Mouse (Mus musculus) G1E (cell line): ENCODE results near the gene Amn1. TPM values are rescaled to one million over a fixed set of nuclear protein-coding genes. Genes with fewer than 3 reads are reported as not detected.
"Not testable (repeated sequence)": the region's sequence is repeated elsewhere in the genome, so short reads cannot be mapped to it uniquely, and the experiment has no call there.

ENCODE experiments used
- ATAC-seq: 2 replicates; pipeline ENCODE4 v1.8.0; 2016; ENCODE audit warnings: mild to moderate bottlenecking; ENCODE audit not compliant: insufficient number of reproducible peaks, poor library complexity, low FRiP score, severe bottlenecking; ENCODE audit errors: extremely low read depth
- DNase-seq: peaks from one replicate; pipeline ENCODE4 v3.0.0; 2012; ENCODE audit warnings: low spot score
- H3K27me3 ChIP-seq: 2 replicates; pipeline ENCODE4 v1.6.1; 2012; ENCODE audit warnings: mild to moderate bottlenecking, low read length, inconsistent platforms; ENCODE audit not compliant: insufficient read depth
- H3K36me3 ChIP-seq: replicated peaks from 2 replicates; pipeline ENCODE3; 2012; ENCODE audit warnings: mild to moderate bottlenecking, inconsistent platforms
- H3K4me1 ChIP-seq: 2 replicates; pipeline ENCODE4 v1.6.1; 2012; ENCODE audit warnings: low read depth, low read length, inconsistent platforms, mixed read lengths; ENCODE audit not compliant: insufficient read depth
- H3K4me3 ChIP-seq: 2 replicates; pipeline ENCODE4 v1.5.1; 2012; ENCODE audit warnings: low read depth, mild to moderate bottlenecking, inconsistent platforms, low read length, moderate library complexity, mixed read lengths
- H3K9me3 ChIP-seq: replicated peaks from 2 replicates; pipeline ENCODE4 v1.6.1; 2012; ENCODE audit warnings: inconsistent platforms
- CTCF ChIP-seq: IDR thresholded peaks from 2 replicates; pipeline ENCODE4 v1.5.1; 2012; ENCODE audit warnings: low read depth, low read length, inconsistent platforms, mixed read lengths
- GATA1 ChIP-seq: IDR thresholded peaks from 2 replicates; pipeline ENCODE4 v1.6.1; 2012; ENCODE audit warnings: borderline replicate concordance, low read length, inconsistent platforms, mixed read lengths
- GATA2 ChIP-seq: IDR thresholded peaks from 2 replicates; pipeline ENCODE4 v1.6.1; 2012; ENCODE audit warnings: low read depth, low read length, inconsistent platforms, borderline replicate concordance
- POLR2AphosphoS5 ChIP-seq: IDR thresholded peaks from 2 replicates; pipeline ENCODE4 v1.6.1; 2012; ENCODE audit warnings: low read depth, low read length, inconsistent platforms; ENCODE audit not compliant: insufficient replicate concordance
- TAL1 ChIP-seq: conservative IDR thresholded peaks from 2 replicates; pipeline ENCODE4 v1.6.1; 2012; ENCODE audit warnings: low read depth, low read length, inconsistent platforms, mixed read lengths
- polyA plus RNA-seq: library from polyadenylated mRNA; stranded (reverse); fragments of >175 nt; gene quantifications from 2 replicates; pipeline ENCODE4 v1.2.3, GENCODE M21; 2012
- total RNA-seq, 2 experiments: library from RNA; stranded (forward) in 1 of 2; stranded (reverse) in 1 of 2; fragments of 200-1000 nt in 1 of 2; fragments of >200 nt in 1 of 2; fragmentation: Nextera tagmentation in 1 of 2; gene quantifications; 2 replicates each; pipeline ENCODE4 v1.2.3; 2014 to 2017

Gene Amn1
- total and polyA plus RNA-seq, 3 experiments: 3.7 to 21.3 (median 19.2) TPM

GRCm38 (mm10) chr6:149134391-149135150, 53.9 kb downstream of the Amn1 start:
- Histone ChIP-seq H3K27me3 (no peaks in the 10 kb centered on the region), H3K9me3 (peaks cover 4% of the 10 kb centered on the region), H3K4me3 (no peak overlapping the region), H3K36me3 (no peaks in the 10 kb centered on the region), H3K4me1 (peaks cover 66% of the 10 kb centered on the region)
- TF ChIP-seq POLR2AphosphoS5 (no peak), CTCF (no peak), TAL1 (no peak), GATA2 (no peak), GATA1 (no peak)
- no peak for DNase-seq
- peak; percentile 16; the same call in 1 of the 2 replicates for ATAC-seq

- Histone ChIP-seq H3K27me3 (no peaks in the 10 kb centered on the region), H3K36me3 (no peaks in the 10 kb centered on the region), H3K4me1 (peaks cover 46% of the 10 kb centered on the region), H3K4me3 (no peak overlapping the region), H3K9me3 (no peaks in the 10 kb centered on the region)
- DNase-seq: peak; percentile 43
- peak; percentile 64 for ATAC-seq
- TF ChIP-seq TAL1 (no peak), POLR2AphosphoS5 (no peak), CTCF (peak; percentile 8; the same call in 1 of the 2 replicates), GATA1 (no peak), GATA2 (no peak)
These were observed 56.0 kb downstream of the Amn1 start for GRCm38 (mm10) chr6:149132311-149133077.

DNA sequence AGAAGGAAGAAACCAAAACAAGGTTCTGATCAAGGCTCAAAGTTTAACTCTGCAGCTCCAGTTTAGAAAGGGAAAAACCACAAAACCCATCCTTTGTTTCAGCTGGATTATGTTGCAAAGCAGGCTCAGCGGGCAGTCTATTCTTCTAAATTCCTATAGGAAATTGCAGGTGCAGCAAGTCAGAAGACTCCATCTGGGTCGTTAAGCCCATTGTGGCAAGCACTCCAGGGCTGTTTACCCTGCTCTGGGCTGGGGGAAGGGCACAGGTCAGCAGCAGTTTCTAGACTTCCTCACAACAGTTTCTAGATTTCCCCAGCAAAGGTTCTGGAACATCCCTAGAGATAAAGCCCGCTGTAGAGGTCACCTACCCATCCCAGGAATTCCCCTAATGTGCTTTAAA, 57.4 kb downstream of the Amn1 start:
- DNase-seq (no peak), ATAC-seq (no peak)
- H3K4me3 ChIP-seq: no peak overlapping the region
- no peaks in the 10 kb centered on the region for H3K36me3 ChIP-seq
- no peak for TF ChIP-seq POLR2AphosphoS5
- TF ChIP-seq TAL1: no peak
- H3K9me3 ChIP-seq: no peaks in the 10 kb centered on the region
- peaks cover 43% of the 10 kb centered on the region for H3K4me1 ChIP-seq
- no peaks in the 10 kb centered on the region for H3K27me3 ChIP-seq

- H3K36me3 ChIP-seq, ATAC-seq, H3K27me3 ChIP-seq, H3K9me3 ChIP-seq, H3K4me3 ChIP-seq, DNase-seq: not testable (repeated sequence)
- H3K4me1 ChIP-seq: peaks cover 34% of the 10 kb centered on the region
These were observed 58.6 kb downstream of the Amn1 start, which contains the start of gene Gm10203 for GRCm38 (mm10) chr6:149129870-149130269. Gene Gm10203, plus strand, starts transcription at chr6:149130170.

DNA sequence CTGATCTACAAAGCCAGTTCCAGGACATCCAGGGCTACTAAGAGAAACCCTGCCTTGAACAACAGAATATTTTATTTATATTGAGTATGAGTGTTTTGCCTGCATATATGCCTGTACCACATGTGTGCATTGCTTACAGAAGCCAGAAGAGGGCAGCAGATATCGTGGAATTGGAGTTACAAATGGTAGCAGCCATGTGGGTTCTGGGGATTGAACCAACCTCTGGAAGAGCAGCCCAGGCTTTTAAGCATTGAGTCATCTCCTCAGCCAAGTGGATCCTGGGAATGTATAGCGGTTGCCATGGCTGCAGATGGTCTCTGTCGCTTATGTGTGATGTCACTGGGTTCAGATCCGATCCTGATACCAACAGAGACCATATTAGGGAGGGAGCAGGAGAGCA, 61.8 kb downstream of the Amn1 start:
- Histone ChIP-seq H3K9me3 (no peaks in the 10 kb centered on the region), H3K4me1 (peaks cover 15% of the 10 kb centered on the region), H3K36me3 (no peaks in the 10 kb centered on the region), H3K4me3 (no peak overlapping the region), H3K27me3 (no peaks in the 10 kb centered on the region)
- DNase-seq (no peak), ATAC-seq (0 out of 2 replicates have a peak, but pooled peaks have one; percentile 15)
- TF ChIP-seq GATA1: no peak

DNA sequence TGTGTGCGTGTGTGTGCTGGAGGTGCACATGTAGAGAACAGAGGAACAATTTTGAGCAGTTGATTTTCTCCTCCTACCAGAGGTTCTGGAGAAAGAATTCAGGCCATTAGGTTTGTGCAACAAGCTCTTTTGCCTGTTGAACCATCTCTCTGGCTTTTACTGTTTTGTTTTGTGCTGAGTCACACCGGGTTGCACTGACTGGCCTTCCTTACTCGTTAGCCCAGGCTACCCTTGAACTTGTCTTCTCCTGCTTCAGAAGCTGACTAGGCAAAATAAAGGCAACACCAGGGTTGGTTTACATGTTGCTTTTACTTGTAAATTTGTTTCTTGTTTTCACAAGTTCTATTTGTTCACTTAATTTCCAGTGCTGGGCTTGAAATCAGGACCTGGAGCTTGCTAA, 65.5 kb downstream of the Amn1 start:
- no peak for TF ChIP-seq TAL1
- TF ChIP-seq POLR2AphosphoS5: no peak
- TF ChIP-seq GATA1: no peak
- no peak for TF ChIP-seq GATA2
- no peak for TF ChIP-seq CTCF
- H3K4me3 ChIP-seq: no peak overlapping the region
- peaks cover 9% of the 10 kb centered on the region for H3K4me1 ChIP-seq
- no peak for ATAC-seq
- DNase-seq: no peak
- H3K9me3 ChIP-seq: no peaks in the 10 kb centered on the region
- H3K27me3 ChIP-seq: no peaks in the 10 kb centered on the region
- H3K36me3 ChIP-seq: no peaks in the 10 kb centered on the region

GRCm38 (mm10) chr6:149119853-149120252, 68.7 kb downstream of the Amn1 start:
- H3K4me1 ChIP-seq: peaks cover 4% of the 10 kb centered on the region; the same call in 1 of the 2 replicates
- no peak overlapping the region for H3K4me3 ChIP-seq
- no peaks in the 10 kb centered on the region for H3K27me3 ChIP-seq
- TF ChIP-seq CTCF (peak; percentile 46; the same call in 1 of the 2 replicates), GATA2 (no peak), GATA1 (no peak), TAL1 (no peak)
- H3K36me3 ChIP-seq: no peaks in the 10 kb centered on the region
- DNase-seq (no peak), ATAC-seq (peak; percentile 65)
- no peaks in the 10 kb centered on the region for H3K9me3 ChIP-seq
